Mouse (Mus musculus): ENCODE measurements at regions not wholly inside any gene's neighbourhood (a gene's known extent, or its start where the extent isn't known, plus 50 kb on each side); places are given as distances from the start of the nearest gene placed in this dataset.

GRCm38 (mm10) chr10:37323689-37324088 lies 185.0 kb upstream of the Marcks start:
- no peak overlapping the region for H3K27ac ChIP-seq (ENCODE audit: control insufficient read depth, low read depth, low read length)
- H3K79me2 ChIP-seq (ENCODE audit: control insufficient read depth, insufficient read depth, low read length, poor library complexity): no peaks in the 10 kb centered on the region
- H3K36me3 ChIP-seq (ENCODE audit: control insufficient read depth in 1 of 2, insufficient read depth in 2 of 2, low read length in 2 of 2): no peaks in the 10 kb centered on the region
- DNase-seq (ENCODE audit: low read depth, low spot score): no peak
- H3K4me1 ChIP-seq (ENCODE audit: control insufficient read depth in 1 of 2, insufficient read depth in 2 of 2, low read length in 2 of 2): no peaks in the 10 kb centered on the region
- no peaks in the 10 kb centered on the region for H3K9me3 ChIP-seq (replicated peaks; ENCODE audit: insufficient read depth, low read length)
- H3K9ac ChIP-seq (ENCODE audit: control insufficient read depth, low read depth, low read length, poor library complexity, severe bottlenecking): no peak overlapping the region
- H3K4me3 ChIP-seq (ENCODE audit: control insufficient read depth in 1 of 2, insufficient read depth in 1 of 2, low read depth in 2 of 2, low read length in 2 of 2): no peak overlapping the region
- H3K27me3 ChIP-seq (ENCODE audit: control insufficient read depth in 1 of 2, insufficient read depth in 2 of 2, low read length in 2 of 2): no peaks in the 10 kb centered on the region
- TF ChIP-seq NRF1 (IDR thresholded peaks at IDR 0.05; ENCODE audit: insufficient read depth, low read depth, low read length, poor library complexity, severe bottlenecking): no peak
- TF ChIP-seq MYC (IDR thresholded peaks at IDR 0.05; ENCODE audit: low read depth, low read length): no peak
- no peak for TF ChIP-seq ZC3H11A (IDR thresholded peaks at IDR 0.05; ENCODE audit: low read depth, low read length)
- no peak for TF ChIP-seq MAX (IDR thresholded peaks at IDR 0.05; ENCODE audit: low read length)
- no peak for TF ChIP-seq GATA1 (IDR thresholded peaks at IDR 0.05; ENCODE audit: low read depth, low read length)
- no peak for TF ChIP-seq E2F4 (IDR thresholded peaks at IDR 0.05; ENCODE audit: borderline replicate concordance, low read depth, low read length)
- TF ChIP-seq RAD21 (IDR thresholded peaks at IDR 0.05; ENCODE audit: low read depth, low read length): no peak

- no peak overlapping the region for H3K9ac ChIP-seq (ENCODE audit: control insufficient read depth, low read depth, low read length, poor library complexity, severe bottlenecking)
- H3K27me3 ChIP-seq (ENCODE audit: control insufficient read depth in 1 of 2, insufficient read depth in 2 of 2, low read length in 2 of 2): no peaks in the 10 kb centered on the region
- no peaks in the 10 kb centered on the region for H3K79me2 ChIP-seq (ENCODE audit: control insufficient read depth, insufficient read depth, low read length, poor library complexity)
- DNase-seq (ENCODE audit: low read depth, low spot score): no peak
- H3K4me3 ChIP-seq (ENCODE audit: control insufficient read depth in 1 of 2, insufficient read depth in 1 of 2, low read depth in 2 of 2, low read length in 2 of 2): no peak overlapping the region
- no peaks in the 10 kb centered on the region for H3K36me3 ChIP-seq (ENCODE audit: control insufficient read depth in 1 of 2, insufficient read depth in 2 of 2, low read length in 2 of 2)
- no peak overlapping the region for H3K27ac ChIP-seq (ENCODE audit: control insufficient read depth, low read depth, low read length)
- TF ChIP-seq USF1 (IDR thresholded peaks at IDR 0.05; ENCODE audit: low read depth, low read length) (no peak), SMC3 (IDR thresholded peaks at IDR 0.05; ENCODE audit: low read depth, low read length) (no peak), ETS1 (IDR thresholded peaks at IDR 0.05; ENCODE audit: low read depth, low read length) (no peak), MYB (IDR thresholded peaks at IDR 0.05; ENCODE audit: low read depth, low read length) (no peak), CHD2 (IDR thresholded peaks at IDR 0.05; ENCODE audit: low read length) (no peak), GATA1 (IDR thresholded peaks at IDR 0.05; ENCODE audit: low read depth, low read length) (no peak), ZMIZ1 (IDR thresholded peaks at IDR 0.05; ENCODE audit: low read depth, low read length) (no peak), EP300 (IDR thresholded peaks at IDR 0.05; ENCODE audit: low read depth in 1 of 2, low read length in 2 of 2) (no peak)
- no peaks in the 10 kb centered on the region for H3K9me3 ChIP-seq (replicated peaks; ENCODE audit: insufficient read depth, low read length)
- no peaks in the 10 kb centered on the region for H3K4me1 ChIP-seq (ENCODE audit: control insufficient read depth in 1 of 2, insufficient read depth in 2 of 2, low read length in 2 of 2)
Measured at GRCm38 (mm10) chr10:37322809-37323208, 184.1 kb upstream of the Marcks start.

- no peak for DNase-seq (ENCODE audit: low read depth, low spot score)
- Histone ChIP-seq H3K4me1 (ENCODE audit: control insufficient read depth in 1 of 2, insufficient read depth in 2 of 2, low read length in 2 of 2) (no peaks in the 10 kb centered on the region), H3K27ac (ENCODE audit: control insufficient read depth, low read depth, low read length) (no peak overlapping the region), H3K79me2 (ENCODE audit: control insufficient read depth, insufficient read depth, low read length, poor library complexity) (no peaks in the 10 kb centered on the region), H3K4me3 (ENCODE audit: control insufficient read depth in 1 of 2, insufficient read depth in 1 of 2, low read depth in 2 of 2, low read length in 2 of 2) (no peak overlapping the region), H3K27me3 (ENCODE audit: control insufficient read depth in 1 of 2, insufficient read depth in 2 of 2, low read length in 2 of 2) (no peaks in the 10 kb centered on the region), H3K9me3 (replicated peaks; ENCODE audit: insufficient read depth, low read length) (no peaks in the 10 kb centered on the region), H3K36me3 (ENCODE audit: control insufficient read depth in 1 of 2, insufficient read depth in 2 of 2, low read length in 2 of 2) (no peaks in the 10 kb centered on the region), H3K9ac (ENCODE audit: control insufficient read depth, low read depth, low read length, poor library complexity, severe bottlenecking) (no peak overlapping the region)
- TF ChIP-seq ETS1 (IDR thresholded peaks at IDR 0.05; ENCODE audit: low read depth, low read length) (no peak), NRF1 (IDR thresholded peaks at IDR 0.05; ENCODE audit: insufficient read depth, low read depth, low read length, poor library complexity, severe bottlenecking) (no peak), EP300 (IDR thresholded peaks at IDR 0.05; ENCODE audit: low read depth in 1 of 2, low read length in 2 of 2) (no peak), RAD21 (IDR thresholded peaks at IDR 0.05; ENCODE audit: low read depth, low read length) (no peak), TAL1 (IDR thresholded peaks at IDR 0.05; ENCODE audit: low read length) (no peak), UBTF (IDR thresholded peaks at IDR 0.05; ENCODE audit: borderline replicate concordance, insufficient read depth, low read depth, low read length) (no peak), MEF2A (IDR thresholded peaks at IDR 0.05; ENCODE audit: extremely low read depth, insufficient replicate concordance, low read depth, low read length, poor library complexity, severe bottlenecking) (no peak), USF2 (IDR thresholded peaks at IDR 0.05; ENCODE audit: borderline replicate concordance in 1 of 2, insufficient read depth in 1 of 2, low read depth in 1 of 2, low read length in 2 of 2) (no peak), ELF1 (IDR thresholded peaks at IDR 0.05; ENCODE audit: low read depth, low read length) (no peak), MAZ (IDR thresholded peaks at IDR 0.05; ENCODE audit: low read depth, low read length) (no peak), KAT2A (conservative IDR thresholded peaks at IDR 0.05; ENCODE audit: low read depth, low read length) (no peak), MAX (IDR thresholded peaks at IDR 0.05; ENCODE audit: low read length) (no peak), BHLHE40 (IDR thresholded peaks at IDR 0.05; ENCODE audit: borderline replicate concordance, low read depth, low read length) (no peak), E2F4 (IDR thresholded peaks at IDR 0.05; ENCODE audit: borderline replicate concordance, low read depth, low read length) (no peak), CHD2 (IDR thresholded peaks at IDR 0.05; ENCODE audit: low read length) (no peak), MYB (IDR thresholded peaks at IDR 0.05; ENCODE audit: low read depth, low read length) (no peak), GABPA (IDR thresholded peaks at IDR 0.05; ENCODE audit: low read depth, low read length) (no peak), ZNF384 (IDR thresholded peaks at IDR 0.05; ENCODE audit: low read depth, low read length) (no peak)
Measured at GRCm38 (mm10) chr10:37322310-37322709, 183.6 kb upstream of the Marcks start.
